Mouse (Mus musculus) liver, embryonic 16.5 days (tissue): Measurements from ENCODE around the gene Mrgpra9. TPM values are rescaled to one million over a fixed set of nuclear protein-coding genes. Genes with fewer than 3 reads are reported as not detected.
"Not testable (repeated sequence)": the region's sequence is repeated elsewhere in the genome, so short reads cannot be mapped to it uniquely, and the experiment has no call there.

Source experiments
- ATAC-seq: fragments of 200-750 bp; cut with Nextera tagmentation; 2 replicates; pipeline ENCODE4 v1.8.0; 2017; ENCODE audit warnings: low read depth, mild to moderate bottlenecking, moderate number of reproducible peaks, moderate library complexity
- H3K27ac ChIP-seq: fragments of 300-500 bp; sonication (generic); 2 replicates; pipeline ENCODE4 v1.5.1; 2014; ENCODE audit warnings: mild to moderate bottlenecking, low read length
- H3K27me3 ChIP-seq: fragments of 300-500 bp; sonication (generic); 2 replicates; pipeline ENCODE4 v1.6.1; 2014; ENCODE audit warnings: low read depth, low read length, mixed read lengths; ENCODE audit not compliant: control insufficient read depth, insufficient read depth
- H3K36me3 ChIP-seq: fragments of 300-500 bp; sonication (generic); 2 replicates; pipeline ENCODE4 v1.6.1; 2014; ENCODE audit warnings: mild to moderate bottlenecking; ENCODE audit not compliant: control insufficient read depth, insufficient read depth
- H3K4me1 ChIP-seq: fragments of 300-500 bp; sonication (generic); 2 replicates; pipeline ENCODE4 v1.6.1; 2014; ENCODE audit warnings: low read depth, low read length, mixed read lengths; ENCODE audit not compliant: control insufficient read depth
- H3K4me2 ChIP-seq: fragments of 300-500 bp; sonication (generic); 2 replicates; pipeline ENCODE4 v1.6.1; 2014; ENCODE audit warnings: low read depth, low read length, mixed read lengths
- H3K4me3 ChIP-seq: fragments of 300-500 bp; sonication (generic); 2 replicates; pipeline ENCODE4 v1.5.1; 2014; ENCODE audit warnings: low read depth, mild to moderate bottlenecking, low read length
- H3K9ac ChIP-seq: fragments of 300-500 bp; sonication (generic); 2 replicates; pipeline ENCODE4 v1.6.1; 2014; ENCODE audit warnings: low read depth, low read length
- H3K9me3 ChIP-seq: fragments of 300-500 bp; sonication (generic); replicated peaks from 2 replicates; pipeline ENCODE4 v1.6.1; 2016; ENCODE audit warnings: low read length; ENCODE audit not compliant: control insufficient read depth
- WGBS: fragments of 180-500 bp; shearing (Covaris S2); extraction: QIAGEN DNeasy Blood & Tissue Kit; methylation state at CpG from one replicate; pipeline ENCODE4 v1.1.7; 2014; ENCODE audit not compliant: insufficient replicate concordance; 5-methylcytosine and 5-hydroxymethylcytosine counted together
- polyA plus RNA-seq: library from polyadenylated mRNA; unstranded; fragments of >200 nt; fragmentation: Nextera tagmentation; extraction: Ambion mirVana; gene quantifications from 2 replicates; pipeline ENCODE4 v1.2.1, GENCODE M21; 2015

Gene Mrgpra9
- polyA plus RNA-seq, result not detected in 2 replicates

DNA sequence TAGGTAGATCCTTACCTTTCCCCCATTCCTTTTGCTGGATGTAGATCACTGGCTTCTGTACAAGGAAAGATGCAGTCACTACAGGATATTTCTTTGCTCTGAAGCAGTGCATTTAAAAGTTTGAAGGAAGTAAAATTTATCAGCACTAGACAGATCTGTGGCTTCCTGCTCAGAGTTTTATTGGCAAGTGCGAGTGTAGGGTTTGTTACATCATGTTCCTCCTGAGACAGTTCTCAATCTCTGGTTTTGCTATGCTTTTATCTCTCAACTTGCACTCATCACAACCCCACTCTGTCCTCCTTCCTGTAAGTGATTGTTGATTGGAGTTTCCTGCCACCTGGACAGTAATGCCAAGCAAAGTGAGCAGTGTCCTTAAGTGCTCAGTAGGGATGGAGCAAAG is at the start of gene Mrgpra9:
TSS of gene Mrgpra9 (minus strand) at position 79 of the 400 bp plus-strand sequence.
- H3K27ac ChIP-seq, result no peak within 1 kb of the TSS
- H3K4me1 ChIP-seq, result no peaks in the 10 kb centered on the region
- 11% methylated on average over 1 of the region's 1 CpGs for WGBS
- H3K9ac ChIP-seq, result no peak within 1 kb of the TSS
- H3K4me2 ChIP-seq, result no peak within 1 kb of the TSS
- H3K4me3 ChIP-seq, result no peak within 1 kb of the TSS
- no peaks in the 10 kb centered on the region for H3K27me3 ChIP-seq
- no peaks in the 10 kb centered on the region for H3K36me3 ChIP-seq
- no peak for ATAC-seq
- H3K9me3 ChIP-seq, result no peaks in the 10 kb centered on the region

DNA sequence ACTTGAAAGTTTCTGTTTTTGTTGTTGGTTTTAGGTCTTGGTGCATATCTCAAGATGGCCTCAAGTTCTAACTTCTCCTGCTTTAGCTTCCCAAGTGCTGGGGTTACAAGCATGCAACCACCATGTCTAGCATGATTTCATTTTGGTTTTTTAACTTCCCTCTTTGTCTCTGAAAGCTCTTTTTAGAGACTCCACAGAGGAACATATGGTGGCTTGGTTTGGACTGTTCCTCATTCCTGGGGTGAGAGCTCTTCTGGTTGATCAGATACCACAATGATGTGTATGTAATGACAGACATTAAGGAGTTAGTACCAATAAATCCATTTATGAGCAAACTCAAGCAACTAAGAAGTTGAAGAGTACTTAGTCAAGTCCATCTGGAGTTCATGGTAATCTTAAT is 47.0 kb upstream of the Mrgpra9 start:
- not testable (repeated sequence) for ATAC-seq, H3K9ac ChIP-seq, H3K4me3 ChIP-seq, H3K4me1 ChIP-seq, H3K27ac ChIP-seq, H3K27me3 ChIP-seq, H3K36me3 ChIP-seq, H3K4me2 ChIP-seq, H3K9me3 ChIP-seq

DNA sequence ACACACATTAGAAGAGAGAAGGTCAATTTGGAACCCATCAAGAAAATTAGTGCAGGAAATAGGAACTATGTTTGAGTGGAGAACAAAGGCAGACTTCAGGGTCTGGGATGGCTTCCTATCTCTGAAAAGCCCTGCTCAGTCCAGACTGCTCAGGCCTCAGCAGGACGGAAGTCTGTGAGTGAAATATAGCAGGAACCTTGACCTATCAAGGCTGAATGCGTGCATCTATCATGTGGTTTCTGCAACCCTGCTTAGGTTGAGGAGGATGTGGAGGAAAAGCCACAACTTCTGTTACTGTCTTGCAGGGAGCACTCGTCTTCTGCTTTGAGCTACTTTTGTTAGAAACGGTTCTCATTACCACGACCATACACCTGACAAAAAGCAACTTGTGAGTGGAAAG is 18.9 kb upstream of the Mrgpra9 start:
- H3K4me3 ChIP-seq, H3K36me3 ChIP-seq, H3K4me2 ChIP-seq, H3K27me3 ChIP-seq, ATAC-seq, H3K9ac ChIP-seq, H3K9me3 ChIP-seq, H3K27ac ChIP-seq, H3K4me1 ChIP-seq: not testable (repeated sequence)
- 43% methylated on average over 5 of the region's 5 CpGs for WGBS

DNA sequence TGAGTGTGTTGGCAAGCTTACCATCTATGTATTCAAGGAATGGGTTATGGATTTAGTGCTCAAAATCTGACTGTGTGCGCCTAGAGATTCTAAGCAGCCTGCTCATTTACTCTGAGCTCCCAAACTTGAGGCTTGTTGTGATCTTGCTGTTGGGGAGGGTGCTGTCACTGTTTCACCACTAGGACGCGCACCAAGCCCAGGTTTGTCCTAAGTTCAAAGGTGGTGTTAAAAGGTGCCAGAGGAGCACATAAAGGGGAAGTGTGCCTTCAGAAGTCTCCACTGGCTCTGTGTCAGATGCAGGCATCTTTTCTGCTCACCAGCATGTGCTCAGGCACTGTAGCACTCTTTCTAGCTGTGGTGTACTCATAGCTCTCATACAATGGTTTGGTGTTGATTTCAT is 8.0 kb downstream of the Mrgpra9 start:
- WGBS, result 43% methylated on average over 3 of the region's 3 CpGs
- Histone ChIP-seq H3K4me3 (no peak overlapping the region), H3K27ac (no peak overlapping the region), H3K4me1 (no peaks in the 10 kb centered on the region), H3K27me3 (no peaks in the 10 kb centered on the region), H3K36me3 (no peaks in the 10 kb centered on the region), H3K9ac (no peak overlapping the region), H3K9me3 (no peaks in the 10 kb centered on the region), H3K4me2 (no peak overlapping the region)
- ATAC-seq, result no peak

- Histone ChIP-seq H3K27ac (no peak within 1 kb of the TSS), H3K4me2 (no peak within 1 kb of the TSS), H3K36me3 (no peaks in the 10 kb centered on the region), H3K27me3 (no peaks in the 10 kb centered on the region), H3K4me1 (no peaks in the 10 kb centered on the region), H3K9me3 (no peaks in the 10 kb centered on the region), H3K4me3 (no peak within 1 kb of the TSS), H3K9ac (no peak within 1 kb of the TSS)
- WGBS, result 14% methylated on average over 4 of the region's 4 CpGs
- no peak for ATAC-seq
Observed at GRCm38 (mm10) chr7:47204830-47205229, 47.8 kb downstream of the Mrgpra9 start, which contains the start of gene Mrgpra6. TSS of gene Mrgpra6 (minus strand) at chr7:47204920.

- H3K9me3 ChIP-seq, result no peaks in the 10 kb centered on the region
- no peaks in the 10 kb centered on the region for H3K4me1 ChIP-seq
- H3K4me3 ChIP-seq, result no peak overlapping the region
- ATAC-seq, result no peak
- WGBS, result 19% methylated on average over 1 of the region's 1 CpGs
- no peak overlapping the region for H3K9ac ChIP-seq
- no peak overlapping the region for H3K4me2 ChIP-seq
- no peak overlapping the region for H3K27ac ChIP-seq
- H3K36me3 ChIP-seq, result no peaks in the 10 kb centered on the region
- H3K27me3 ChIP-seq, result no peaks in the 10 kb centered on the region
Observed at GRCm38 (mm10) chr7:47195271-47195670, 57.4 kb downstream of the Mrgpra9 start.

Other genes with a start within 250 kb of the Mrgpra9 start
- 12.1 and 12.6 TPM in 2 replicates for gene Spty2d1, start 244.4 kb downstream of the Mrgpra9 start, polyA plus RNA-seq
- gene Tmem86a, start 202.2 kb downstream of the Mrgpra9 start, polyA plus RNA-seq, result 25.3 and 25.6 TPM in 2 replicates
- gene Ptpn5, start 119.2 kb downstream of the Mrgpra9 start, polyA plus RNA-seq, result 0.08 TPM in 1 of 2 replicates, not detected in the other
- gene Mrgpra6, start 47.9 kb downstream of the Mrgpra9 start, polyA plus RNA-seq, result not detected in 2 replicates
- gene Mrgpra1, start 101.4 kb upstream of the Mrgpra9 start, polyA plus RNA-seq, result not detected in 2 replicates
- gene Mrgpra2a, start 199.3 kb upstream of the Mrgpra9 start, polyA plus RNA-seq, result 0.63 and 1.1 TPM in 2 replicates